Mouse (Mus musculus): ENCODE measurements around the gene Klhdc9. TPM values are rescaled to one million over a fixed set of nuclear protein-coding genes. Genes with fewer than 3 reads are reported as not detected.

The Klhdc9 gene
- polyA plus RNA-seq, 1 experiment from 2014 or later = 1.3 TPM

DNA sequence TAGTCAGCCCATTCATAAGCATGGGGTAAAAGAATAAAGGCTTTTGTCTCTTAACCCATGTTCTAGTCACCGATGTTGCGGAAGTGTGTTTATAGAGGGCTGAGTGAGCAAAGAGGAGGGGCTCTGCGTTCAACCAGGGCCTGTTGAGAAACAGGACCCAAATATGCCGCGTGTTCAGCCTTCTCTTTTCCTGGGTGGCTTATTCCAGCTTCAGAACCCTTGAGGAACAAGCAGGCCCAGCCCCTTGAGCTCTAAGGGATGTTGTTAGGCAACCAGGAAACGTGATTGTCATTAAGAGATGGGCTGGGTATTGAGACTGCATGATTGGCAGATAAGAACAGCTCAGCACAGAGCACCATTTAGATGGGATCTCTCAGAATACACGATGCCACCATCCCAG lies 5.3 kb upstream of the Klhdc9 start:
- peak overlapping the region; percentile 48 for H3K27ac ChIP-seq (ENCODE audit: low read length)
- H3K36me3 ChIP-seq (ENCODE audit: control insufficient read depth, insufficient read depth, low read length) = no peaks in the 10 kb centered on the region
- 48% methylated on average over 7 of the region's 7 CpGs for WGBS
- 0 out of 2 replicates have a peak, but pooled peaks cover 6% of the 10 kb centered on the region for H3K4me1 ChIP-seq (ENCODE audit: control insufficient read depth, insufficient read depth, low read length)
- no peak for ATAC-seq (ENCODE audit: insufficient read depth, low FRiP score)
- H3K4me3 ChIP-seq (replicated peaks; ENCODE audit: low read length) = no peak overlapping the region
- no peaks in the 10 kb centered on the region for H3K27me3 ChIP-seq (ENCODE audit: control insufficient read depth, insufficient read depth, low read length)
- no peaks in the 10 kb centered on the region for H3K9me3 ChIP-seq (replicated peaks; ENCODE audit: control insufficient read depth, low read length)
- H3K9ac ChIP-seq (ENCODE audit: low read length) = no peak overlapping the region
- no peak overlapping the region for H3K4me2 ChIP-seq (ENCODE audit: low read depth, low read length)

DNA sequence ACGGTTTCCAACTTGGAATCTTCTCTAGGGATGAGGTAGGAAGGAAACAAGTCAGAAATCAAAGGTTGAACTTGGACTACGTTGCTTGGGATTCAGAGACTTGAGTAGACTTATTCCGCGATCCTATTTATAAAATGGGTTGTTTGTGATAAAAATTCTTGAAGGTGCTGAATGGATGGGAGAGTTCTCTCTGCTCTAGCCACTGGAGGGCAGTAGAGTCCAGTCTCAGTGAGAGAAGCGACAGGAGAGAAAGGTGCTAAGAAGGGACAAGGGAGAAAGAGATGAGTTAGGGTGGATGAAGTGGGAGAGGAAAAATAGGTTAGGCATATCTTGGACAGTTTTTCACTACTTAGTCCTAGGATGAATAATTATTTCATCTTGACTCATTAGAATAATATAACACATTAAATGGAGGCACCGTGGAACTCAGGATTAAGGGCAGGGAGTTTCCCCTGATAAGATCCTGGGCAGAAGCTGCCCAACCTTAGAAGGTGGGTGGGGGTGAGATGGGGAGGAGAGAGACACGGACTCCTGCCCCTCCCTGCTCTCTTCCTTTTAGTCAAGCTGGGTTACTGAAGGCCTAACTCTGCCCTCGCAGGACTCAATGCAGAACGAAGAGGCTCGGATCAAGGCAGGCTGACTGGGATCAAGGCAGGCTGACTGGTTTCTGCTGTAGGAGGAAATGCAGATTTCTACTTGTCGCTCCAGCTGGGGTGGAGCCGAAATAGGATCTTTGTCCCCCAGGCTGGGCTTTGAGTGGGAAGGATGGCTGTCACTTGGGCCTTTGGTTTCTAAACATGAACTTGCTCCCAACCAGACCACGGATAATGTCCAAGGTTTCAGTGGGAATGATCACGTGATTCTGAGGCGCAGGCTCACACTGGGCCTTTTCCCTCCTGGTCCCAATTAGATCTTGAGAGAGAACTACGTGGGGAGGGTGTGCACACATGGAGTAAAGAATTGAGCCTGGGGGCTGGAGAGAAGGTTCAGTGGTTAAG lies 807 bp upstream of the Klhdc9 start:
- Histone ChIP-seq H3K4me2 (ENCODE audit: low read depth, low read length) (peak overlapping the region; percentile 83), H3K4me1 (ENCODE audit: control insufficient read depth, insufficient read depth, low read length) (0 out of 2 replicates have a peak, but pooled peaks cover 12% of the 10 kb centered on the region), H3K4me3 (replicated peaks; ENCODE audit: low read length) (peak overlapping the region; percentile 60), H3K36me3 (ENCODE audit: control insufficient read depth, insufficient read depth, low read length) (no peaks in the 10 kb centered on the region; the same call in 1 of the 2 replicates), H3K27ac (ENCODE audit: low read length) (peak overlapping the region; percentile 43), H3K9ac (ENCODE audit: low read length) (peak overlapping the region; percentile 74), H3K9me3 (replicated peaks; ENCODE audit: control insufficient read depth, low read length) (no peaks in the 10 kb centered on the region), H3K27me3 (ENCODE audit: control insufficient read depth, insufficient read depth, low read length) (no peaks in the 10 kb centered on the region)
- ATAC-seq (ENCODE audit: insufficient read depth, low FRiP score) = peak; percentile 74; the same call in 1 of the 2 replicates
- WGBS = 27% methylated on average over 16 of the region's 16 CpGs

DNA sequence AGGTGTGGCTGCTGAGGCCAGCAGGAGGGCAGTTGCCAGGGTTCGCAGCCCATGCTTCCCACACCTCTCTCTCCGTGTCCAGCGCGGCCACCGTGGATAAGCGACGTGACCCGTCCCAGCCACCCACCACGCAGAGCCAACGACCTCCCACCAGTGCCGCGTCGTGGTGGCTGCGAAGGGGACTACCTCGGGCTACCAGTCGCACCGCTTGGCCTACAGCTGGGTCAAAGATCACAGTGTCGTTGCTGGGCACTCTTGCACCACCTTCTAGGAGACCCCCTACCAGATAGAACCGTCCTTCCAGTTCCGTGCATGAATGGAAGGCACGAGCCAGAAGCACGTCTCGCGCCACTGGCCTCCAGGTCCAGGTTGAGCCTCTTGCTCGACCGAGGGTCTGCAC lies 345 bp downstream of the Klhdc9 start:
- no peaks in the 10 kb centered on the region; the same call in 1 of the 2 replicates for H3K36me3 ChIP-seq (ENCODE audit: control insufficient read depth, insufficient read depth, low read length)
- no peaks in the 10 kb centered on the region for H3K27me3 ChIP-seq (ENCODE audit: control insufficient read depth, insufficient read depth, low read length)
- H3K27ac ChIP-seq (ENCODE audit: low read length) = no peak overlapping the region
- peak overlapping the region; percentile 74 for H3K9ac ChIP-seq (ENCODE audit: low read length)
- peak; percentile 8 for ATAC-seq (ENCODE audit: insufficient read depth, low FRiP score)
- 0 out of 2 replicates have a peak, but pooled peaks cover 12% of the 10 kb centered on the region for H3K4me1 ChIP-seq (ENCODE audit: control insufficient read depth, insufficient read depth, low read length)
- WGBS = 8% methylated on average over 26 of the region's 26 CpGs
- peak overlapping the region; percentile 83 for H3K4me2 ChIP-seq (ENCODE audit: low read depth, low read length)
- no peaks in the 10 kb centered on the region for H3K9me3 ChIP-seq (replicated peaks; ENCODE audit: control insufficient read depth, low read length)
- peak overlapping the region; percentile 60 for H3K4me3 ChIP-seq (replicated peaks; ENCODE audit: low read length)

DNA sequence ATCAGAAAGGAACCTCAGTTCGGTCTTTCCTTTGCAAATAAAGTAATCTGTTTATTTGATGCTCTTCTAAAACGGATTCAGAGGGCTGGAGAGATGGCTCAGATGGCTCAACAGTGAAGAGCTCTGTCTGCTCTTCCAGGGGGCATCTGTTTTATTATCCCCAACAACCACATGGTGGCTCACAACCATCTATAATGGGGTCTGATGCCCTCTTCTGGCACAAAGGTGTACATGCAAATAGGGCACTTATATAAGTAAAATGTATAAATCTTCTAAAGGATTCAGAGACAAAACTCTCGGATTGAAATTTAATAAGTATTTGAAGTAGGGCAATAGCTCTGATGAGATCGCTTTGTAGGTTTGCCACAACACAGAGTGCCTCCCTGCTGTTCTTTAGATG lies 2.2 kb downstream of the Klhdc9 start:
- Histone ChIP-seq H3K9ac (ENCODE audit: low read length) (no peak overlapping the region), H3K36me3 (ENCODE audit: control insufficient read depth, insufficient read depth, low read length) (no peaks in the 10 kb centered on the region; the same call in 1 of the 2 replicates), H3K4me2 (ENCODE audit: low read depth, low read length) (no peak overlapping the region), H3K27me3 (ENCODE audit: control insufficient read depth, insufficient read depth, low read length) (no peaks in the 10 kb centered on the region), H3K9me3 (replicated peaks; ENCODE audit: control insufficient read depth, low read length) (no peaks in the 10 kb centered on the region), H3K4me3 (replicated peaks; ENCODE audit: low read length) (no peak overlapping the region), H3K4me1 (ENCODE audit: control insufficient read depth, insufficient read depth, low read length) (0 out of 2 replicates have a peak, but pooled peaks cover 12% of the 10 kb centered on the region), H3K27ac (ENCODE audit: low read length) (no peak overlapping the region)
- WGBS = 69% methylated on average over 4 of the region's 4 CpGs
- no peak for ATAC-seq (ENCODE audit: insufficient read depth, low FRiP score)

DNA sequence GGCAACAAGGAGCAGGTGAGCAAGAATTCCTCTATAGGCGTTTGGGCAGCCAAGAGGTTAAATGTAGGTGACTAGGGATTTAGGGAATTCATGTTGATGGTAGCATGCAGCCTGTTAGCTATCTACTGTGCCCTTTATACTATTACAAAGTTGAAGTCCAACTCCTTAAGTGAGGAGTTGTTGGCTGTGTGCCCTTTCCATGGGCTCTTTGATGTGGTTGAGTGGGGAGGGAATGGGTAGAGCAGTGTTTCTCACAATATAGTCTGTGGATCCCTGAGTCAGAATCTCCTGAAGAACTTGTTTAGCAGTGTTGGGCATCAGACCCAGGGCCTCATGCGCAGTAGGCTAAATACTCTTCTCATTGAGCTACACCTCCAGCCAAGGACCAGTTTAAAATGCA lies 3.8 kb downstream of the Klhdc9 start:
- Histone ChIP-seq H3K27ac (ENCODE audit: low read length) (no peak overlapping the region), H3K4me2 (ENCODE audit: low read depth, low read length) (no peak overlapping the region), H3K36me3 (ENCODE audit: control insufficient read depth, insufficient read depth, low read length) (no peaks in the 10 kb centered on the region; the same call in 1 of the 2 replicates), H3K9ac (ENCODE audit: low read length) (no peak overlapping the region), H3K4me3 (replicated peaks; ENCODE audit: low read length) (no peak overlapping the region), H3K9me3 (replicated peaks; ENCODE audit: control insufficient read depth, low read length) (no peaks in the 10 kb centered on the region), H3K27me3 (ENCODE audit: control insufficient read depth, insufficient read depth, low read length) (no peaks in the 10 kb centered on the region), H3K4me1 (ENCODE audit: control insufficient read depth, insufficient read depth, low read length) (0 out of 2 replicates have a peak, but pooled peaks cover 12% of the 10 kb centered on the region)
- 86% methylated on average over 2 of the region's 2 CpGs for WGBS
- no peak for ATAC-seq (ENCODE audit: insufficient read depth, low FRiP score)

DNA sequence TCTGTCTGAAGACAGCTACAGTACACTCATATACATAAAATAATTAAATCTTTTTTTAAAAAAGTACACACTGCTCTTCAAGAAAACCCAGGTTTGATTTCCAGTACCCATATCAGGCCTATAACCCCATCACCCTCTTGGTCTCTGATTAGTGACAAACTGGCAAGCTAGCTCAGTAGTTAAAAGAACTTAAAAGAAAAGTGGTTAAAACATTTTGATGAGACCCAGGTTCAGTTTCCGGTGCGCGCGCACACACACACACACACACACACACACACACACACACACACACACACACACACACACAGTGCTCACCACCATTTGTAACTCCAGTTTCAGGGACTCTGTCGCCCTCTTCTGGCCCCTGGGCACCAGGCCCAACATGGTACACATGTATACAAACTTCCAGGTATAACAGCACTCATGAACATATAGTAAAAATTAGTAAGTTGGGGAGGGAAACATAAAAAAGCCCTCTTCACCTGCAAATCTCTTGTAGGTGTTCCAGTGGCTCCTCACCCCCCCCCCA lies 4.7 kb downstream of the Klhdc9 start:
- no peak for ATAC-seq (ENCODE audit: insufficient read depth, low FRiP score)
- no peak overlapping the region for H3K4me3 ChIP-seq (replicated peaks; ENCODE audit: low read length)
- H3K9ac ChIP-seq (ENCODE audit: low read length) = no peak overlapping the region
- H3K27ac ChIP-seq (ENCODE audit: low read length) = no peak overlapping the region
- WGBS = 75% methylated on average over 5 of the region's 5 CpGs
- H3K36me3 ChIP-seq (ENCODE audit: control insufficient read depth, insufficient read depth, low read length) = no peaks in the 10 kb centered on the region; the same call in 1 of the 2 replicates
- H3K9me3 ChIP-seq (replicated peaks; ENCODE audit: control insufficient read depth, low read length) = no peaks in the 10 kb centered on the region
- no peak overlapping the region for H3K4me2 ChIP-seq (ENCODE audit: low read depth, low read length)
- 0 out of 2 replicates have a peak, but pooled peaks cover 6% of the 10 kb centered on the region for H3K4me1 ChIP-seq (ENCODE audit: control insufficient read depth, insufficient read depth, low read length)
- H3K27me3 ChIP-seq (ENCODE audit: control insufficient read depth, insufficient read depth, low read length) = no peaks in the 10 kb centered on the region

DNA sequence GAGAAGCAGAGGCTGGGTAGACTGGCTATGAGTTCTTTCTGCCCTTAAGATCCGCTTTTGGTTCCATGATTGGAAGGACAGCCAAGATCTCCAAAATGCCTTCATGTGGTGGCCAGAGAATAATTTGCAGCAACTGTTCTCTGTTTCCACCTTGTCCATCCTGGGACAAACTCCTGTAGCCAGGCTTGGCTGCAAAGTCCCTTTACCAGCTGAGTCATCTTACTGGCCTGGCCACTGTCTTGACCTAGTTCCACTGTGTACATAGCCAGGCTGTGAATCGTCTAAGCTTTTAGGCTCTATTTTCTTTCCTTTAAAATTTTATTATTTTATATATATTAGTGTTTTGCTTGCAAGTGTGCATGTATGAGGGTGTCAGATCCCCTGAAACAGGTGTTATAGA lies 11.4 kb downstream of the Klhdc9 start:
- no peak for ATAC-seq (ENCODE audit: insufficient read depth, low FRiP score)
- no peak overlapping the region for H3K4me2 ChIP-seq (ENCODE audit: low read depth, low read length)
- no peaks in the 10 kb centered on the region for H3K27me3 ChIP-seq (ENCODE audit: control insufficient read depth, insufficient read depth, low read length)
- no peak overlapping the region for H3K4me3 ChIP-seq (replicated peaks; ENCODE audit: low read length)
- no peaks in the 10 kb centered on the region for H3K36me3 ChIP-seq (ENCODE audit: control insufficient read depth, insufficient read depth, low read length)
- H3K4me1 ChIP-seq (ENCODE audit: control insufficient read depth, insufficient read depth, low read length) = peaks cover 15% of the 10 kb centered on the region
- H3K9ac ChIP-seq (ENCODE audit: low read length) = no peak overlapping the region
- H3K27ac ChIP-seq (ENCODE audit: low read length) = no peak overlapping the region
- H3K9me3 ChIP-seq (replicated peaks; ENCODE audit: control insufficient read depth, low read length) = peaks cover 6% of the 10 kb centered on the region; the same call in 1 of the 2 replicates
- WGBS = 78% methylated on average over 2 of the region's 2 CpGs

DNA sequence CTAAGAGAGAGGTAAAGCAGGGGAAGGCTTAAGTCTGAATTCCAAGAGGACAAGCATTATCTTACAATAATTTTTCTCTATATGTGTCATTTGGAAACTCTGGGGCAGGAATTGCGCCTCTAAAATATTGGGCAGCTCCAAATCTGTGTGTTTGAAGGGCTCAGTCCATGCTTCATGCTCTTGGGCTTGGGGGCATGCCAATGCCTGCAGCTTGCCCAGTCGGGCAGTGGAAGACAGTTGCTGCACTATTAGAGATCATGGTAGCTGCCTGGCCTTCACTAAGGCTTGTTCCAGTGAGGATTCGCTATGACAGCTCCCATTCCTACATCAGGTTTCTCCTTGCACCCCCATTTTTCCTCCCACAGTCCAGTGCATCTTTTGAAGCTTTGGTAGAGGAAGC lies 11.9 kb downstream of the Klhdc9 start:
- no peak overlapping the region for H3K27ac ChIP-seq (ENCODE audit: low read length)
- H3K4me3 ChIP-seq (replicated peaks; ENCODE audit: low read length) = no peak overlapping the region
- no peaks in the 10 kb centered on the region for H3K36me3 ChIP-seq (ENCODE audit: control insufficient read depth, insufficient read depth, low read length)
- H3K27me3 ChIP-seq (ENCODE audit: control insufficient read depth, insufficient read depth, low read length) = no peaks in the 10 kb centered on the region
- H3K9ac ChIP-seq (ENCODE audit: low read length) = no peak overlapping the region
- H3K4me1 ChIP-seq (ENCODE audit: control insufficient read depth, insufficient read depth, low read length) = peaks cover 18% of the 10 kb centered on the region
- 90% methylated on average over 3 of the region's 3 CpGs for WGBS
- H3K9me3 ChIP-seq (replicated peaks; ENCODE audit: control insufficient read depth, low read length) = peaks cover 6% of the 10 kb centered on the region; the same call in 1 of the 2 replicates
- ATAC-seq (ENCODE audit: insufficient read depth, low FRiP score) = no peak
- no peak overlapping the region for H3K4me2 ChIP-seq (ENCODE audit: low read depth, low read length)

DNA sequence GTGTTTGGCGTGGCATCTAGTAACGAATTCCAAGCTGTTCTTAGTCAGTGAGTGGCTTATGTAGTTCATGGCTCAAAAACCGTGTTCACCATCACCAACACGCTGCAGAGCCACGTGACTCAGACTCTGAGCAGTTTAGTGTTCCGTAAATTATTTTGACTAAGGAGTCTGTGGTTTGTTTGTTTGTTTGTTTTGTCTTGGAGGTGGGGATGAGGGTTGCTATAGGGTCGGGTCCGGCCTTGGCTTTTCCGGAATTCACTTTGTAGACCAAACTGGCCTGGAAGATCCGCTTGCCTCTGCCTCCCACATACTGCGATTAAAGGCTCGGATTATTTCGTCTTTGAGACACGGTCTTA lies 14.5 kb downstream of the Klhdc9 start:
- H3K9ac ChIP-seq (ENCODE audit: low read length) = peak overlapping the region; percentile 92
- peaks cover 18% of the 10 kb centered on the region for H3K4me1 ChIP-seq (ENCODE audit: control insufficient read depth, insufficient read depth, low read length)
- peak overlapping the region; percentile 90 for H3K4me3 ChIP-seq (replicated peaks; ENCODE audit: low read length)
- H3K36me3 ChIP-seq (ENCODE audit: control insufficient read depth, insufficient read depth, low read length) = peaks cover 4% of the 10 kb centered on the region
- H3K9me3 ChIP-seq (replicated peaks; ENCODE audit: control insufficient read depth, low read length) = peaks cover 6% of the 10 kb centered on the region; the same call in 1 of the 2 replicates
- no peak overlapping the region for H3K27ac ChIP-seq (ENCODE audit: low read length)
- under 1% methylated on average over 14 of the region's 14 CpGs for WGBS
- peak overlapping the region; percentile 85 for H3K4me2 ChIP-seq (ENCODE audit: low read depth, low read length)
- ATAC-seq (ENCODE audit: insufficient read depth, low FRiP score) = no peak; the same call in 1 of the 2 replicates
- no peaks in the 10 kb centered on the region for H3K27me3 ChIP-seq (ENCODE audit: control insufficient read depth, insufficient read depth, low read length)
